Mouse (Mus musculus): Measurements from ENCODE around the gene B3gnt8.

DNA sequence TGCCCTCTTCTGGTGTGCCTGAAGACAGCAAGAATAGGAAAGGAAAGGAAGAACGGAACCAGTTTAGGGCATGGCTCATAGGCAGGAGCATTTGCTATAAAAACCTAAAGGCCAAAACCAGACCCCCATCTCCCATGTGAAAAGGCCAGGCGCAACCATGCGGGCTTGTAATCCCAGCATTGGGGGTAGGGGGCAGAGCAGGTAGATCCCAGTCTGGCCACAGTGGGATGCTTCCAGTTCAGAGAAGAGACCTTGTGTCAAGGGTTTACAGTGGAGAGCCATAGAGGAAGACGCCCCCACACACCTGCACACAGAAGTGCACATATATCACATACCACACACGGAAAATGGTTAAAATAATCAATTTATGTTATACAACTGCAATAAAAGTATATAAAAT is 12.4 kb upstream of the B3gnt8 start:
- TF ChIP-seq GATA1 (IDR thresholded peaks at IDR 0.05; ENCODE audit: borderline replicate concordance, low read length) (no peak), FLI1 (IDR thresholded peaks at IDR 0.05; ENCODE audit: low read length) (no peak)
